Mouse (Mus musculus) liver, embryonic 14.5 days (tissue): ENCODE measurements around the gene Calm1.

Experiments used
- CTCF ChIP-seq: IDR thresholded peaks from 2 replicates; pipeline ENCODE4 v1.5.1; 2016; ENCODE audit warnings: antibody characterized with exemption, low read depth, control low read depth
- EP300 ChIP-seq: IDR thresholded peaks from 2 replicates; pipeline ENCODE4 v1.6.1; 2016; ENCODE audit warnings: antibody characterized with exemption, low read depth

DNA sequence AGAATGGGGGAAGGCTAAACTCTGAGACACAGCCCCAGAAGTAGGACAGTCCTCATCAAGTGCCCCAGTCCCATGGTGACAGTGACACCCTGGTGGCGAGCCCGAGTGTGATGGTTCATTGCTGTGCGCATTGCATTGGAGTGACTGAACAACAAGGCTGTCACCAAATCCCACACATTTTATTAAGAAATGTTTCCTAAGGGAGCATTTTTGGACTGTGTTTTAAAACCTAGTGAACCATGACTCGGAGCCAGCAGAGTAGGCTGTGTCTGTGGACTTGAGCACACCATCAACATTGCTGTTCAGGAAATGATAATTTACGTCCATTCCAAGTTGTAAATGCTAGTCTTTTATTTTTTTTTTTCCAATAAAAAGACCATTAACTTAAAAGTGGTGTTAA lies 7.7 kb downstream of the Calm1 start:
- TF ChIP-seq CTCF, result no peak
- no peak for TF ChIP-seq EP300
